Mouse (Mus musculus) fibroblast of lung, adult 2 months (primary cell): ENCODE measurements around the gene Uba52.

Source experiments
- DNase-seq: peaks from one replicate; pipeline ENCODE4 v3.0.0-alpha.2; 2011; ENCODE audit warnings: low read depth

Gene Uba52

GRCm38 (mm10) chr8:70503062-70503750 is 7.4 kb downstream of the Uba52 start:
- no peak for DNase-seq

GRCm38 (mm10) chr8:70502540-70502939 is 8.1 kb downstream of the Uba52 start:
- DNase-seq = no peak

- DNase-seq = no peak
These were observed 8.6 kb downstream of the Uba52 start for GRCm38 (mm10) chr8:70501820-70502529.

GRCm38 (mm10) chr8:70500386-70501301 is 10.0 kb downstream of the Uba52 start:
- DNase-seq = no peak

GRCm38 (mm10) chr8:70495771-70496062 is 14.9 kb downstream of the Uba52 start:
- no peak for DNase-seq

GRCm38 (mm10) chr8:70495001-70495770 is 15.4 kb downstream of the Uba52 start:
- no peak for DNase-seq

GRCm38 (mm10) chr8:70494416-70494945 is 16.1 kb downstream of the Uba52 start:
- no peak for DNase-seq

- DNase-seq = no peak
These were observed 16.7 kb downstream of the Uba52 start for GRCm38 (mm10) chr8:70493692-70494415.

- no peak for DNase-seq
These were observed 17.6 kb downstream of the Uba52 start, which contains the start of gene Crlf1 for GRCm38 (mm10) chr8:70492664-70493640. Gene Crlf1 (plus strand): TSS chr8:70493158.

GRCm38 (mm10) chr8:70490880-70491495 is 19.6 kb downstream of the Uba52 start:
- no peak for DNase-seq

GRCm38 (mm10) chr8:70490061-70490879 is 20.3 kb downstream of the Uba52 start:
- DNase-seq = no peak

- DNase-seq = no peak
These were observed 21.0 kb downstream of the Uba52 start for GRCm38 (mm10) chr8:70489576-70489975.

- DNase-seq = no peak
These were observed 21.6 kb downstream of the Uba52 start for GRCm38 (mm10) chr8:70488931-70489470.

GRCm38 (mm10) chr8:70487993-70488796 is 22.4 kb downstream of the Uba52 start:
- DNase-seq = no peak

- DNase-seq = no peak
These were observed 23.6 kb downstream of the Uba52 start, which contains the start of gene Tmem59l for GRCm38 (mm10) chr8:70486941-70487520. Gene Tmem59l (minus strand): TSS chr8:70487358.

- no peak for DNase-seq
These were observed 24.4 kb downstream of the Uba52 start for GRCm38 (mm10) chr8:70486191-70486681.

- DNase-seq = no peak
These were observed 27.7 kb downstream of the Uba52 start for GRCm38 (mm10) chr8:70482943-70483342.
